Mouse (Mus musculus): ENCODE measurements at regions not wholly inside any gene's neighbourhood (a gene's known extent, or its start where the extent isn't known, plus 50 kb on each side); places are given as distances from the start of the nearest gene placed in this dataset.

- TF ChIP-seq CTCF (IDR thresholded peaks at IDR 0.05) (no peak), POLR2A (IDR thresholded peaks at IDR 0.05; ENCODE audit: insufficient read depth, low read depth, low read length) (no peak)
Measured at GRCm38 (mm10) chr8:126872133-126872532, 73.5 kb downstream of the Tomm20 start.

Measured in heart, adult 2 months (tissue).